Mouse (Mus musculus) heart, embryonic 11.5 days (tissue): ENCODE results near the gene Kif21b. TPM values are rescaled to one million over a fixed set of nuclear protein-coding genes. Genes with fewer than 3 reads are reported as not detected.

Experiments
- ATAC-seq: fragments of 200-750 bp; cut with Nextera tagmentation; replicated peaks from 2 replicates; pipeline ENCODE4 v1.8.0; 2017; ENCODE audit warnings: moderate library complexity; ENCODE audit not compliant: insufficient number of reproducible peaks, low FRiP score, low TSS enrichment
- H3K27ac ChIP-seq: fragments of 300-500 bp; sonication (generic); 2 replicates; pipeline ENCODE4 v1.5.1; 2014; ENCODE audit warnings: mild to moderate bottlenecking, low read depth, low read length
- H3K27me3 ChIP-seq: fragments of 300-500 bp; sonication (generic); 2 replicates; pipeline ENCODE4 v1.6.1; 2014; ENCODE audit warnings: mild to moderate bottlenecking, low read length, mixed read lengths; ENCODE audit not compliant: control insufficient read depth, insufficient read depth
- H3K36me3 ChIP-seq: fragments of 300-500 bp; sonication (generic); 2 replicates; pipeline ENCODE4 v1.6.1; 2014; ENCODE audit warnings: mild to moderate bottlenecking, low read length, moderate library complexity, mixed read lengths; ENCODE audit not compliant: control insufficient read depth, insufficient read depth
- H3K4me1 ChIP-seq: fragments of 300-500 bp; sonication (generic); 2 replicates; pipeline ENCODE4 v1.6.1; 2014; ENCODE audit warnings: low read length; ENCODE audit not compliant: control insufficient read depth, insufficient read depth
- H3K4me2 ChIP-seq: fragments of 300-500 bp; sonication (generic); 2 replicates; pipeline ENCODE4 v1.6.1; 2014; ENCODE audit warnings: mild to moderate bottlenecking, moderate library complexity
- H3K4me3 ChIP-seq: fragments of 300-500 bp; sonication (generic); 2 replicates; pipeline ENCODE4 v1.5.1; 2014; ENCODE audit warnings: low read depth, low read length
- H3K9ac ChIP-seq: fragments of 300-500 bp; sonication (generic); 2 replicates; pipeline ENCODE4 v1.6.1; 2014; ENCODE audit warnings: mild to moderate bottlenecking, low read depth, low read length, moderate library complexity
- H3K9me3 ChIP-seq: fragments of 300-500 bp; sonication (generic); replicated peaks from 2 replicates; pipeline ENCODE4 v1.6.1; 2016; ENCODE audit warnings: low read length; ENCODE audit not compliant: control insufficient read depth
- WGBS: fragments of 180-500 bp; shearing (Covaris S2); extraction: QIAGEN DNeasy Blood & Tissue Kit; methylation state at CpG from one replicate; pipeline ENCODE4 v1.1.7; 2014; ENCODE audit not compliant: insufficient replicate concordance; 5-methylcytosine and 5-hydroxymethylcytosine counted together
- polyA plus RNA-seq: library from polyadenylated mRNA; unstranded; fragments of >200 nt; fragmentation: Nextera tagmentation; extraction: Ambion mirVana; gene quantifications from 2 replicates; pipeline ENCODE4 v1.2.1, GENCODE M21; 2014

Gene Kif21b
- polyA plus RNA-seq, 1 experiment from 2014 or later = 3.9 TPM

DNA sequence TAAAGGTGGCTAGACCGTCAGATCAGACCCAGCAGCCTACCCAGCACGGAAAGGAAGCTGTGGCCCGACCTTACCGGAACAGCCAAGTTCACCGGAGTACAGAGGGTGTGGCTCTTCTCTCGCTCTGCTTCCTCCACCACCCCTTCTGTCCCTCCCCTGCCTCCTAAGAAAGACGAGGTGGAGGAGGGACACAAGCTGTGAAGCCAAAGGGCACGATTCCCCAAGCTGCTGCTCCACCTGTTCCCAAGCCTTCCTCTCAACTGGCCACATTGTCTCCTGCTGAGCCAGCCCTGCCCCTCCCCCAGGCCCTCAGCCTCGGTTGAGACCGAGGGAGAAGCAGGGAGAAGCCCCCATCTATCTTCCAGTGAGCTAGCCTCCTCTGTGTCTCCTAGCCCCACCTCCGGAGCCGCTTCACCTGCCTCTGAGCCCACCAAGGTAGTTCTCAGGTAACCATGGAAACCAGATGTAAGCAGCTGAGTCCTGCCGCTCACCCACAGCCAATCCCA is 43.0 kb downstream of the Kif21b start:
- Histone ChIP-seq H3K9me3 (no peaks in the 10 kb centered on the region), H3K4me2 (peak overlapping the region; percentile 32), H3K27ac (no peak overlapping the region), H3K36me3 (no peaks in the 10 kb centered on the region; the same call in 1 of the 2 replicates), H3K9ac (no peak overlapping the region), H3K4me3 (no peak overlapping the region), H3K4me1 (peaks cover 16% of the 10 kb centered on the region), H3K27me3 (peaks cover 3% of the 10 kb centered on the region; the same call in 1 of the 2 replicates)
- 22% methylated on average over 13 of the region's 13 CpGs for WGBS
- 0 out of 2 replicates have a peak, but pooled peaks have one; percentile 13 for ATAC-seq

DNA sequence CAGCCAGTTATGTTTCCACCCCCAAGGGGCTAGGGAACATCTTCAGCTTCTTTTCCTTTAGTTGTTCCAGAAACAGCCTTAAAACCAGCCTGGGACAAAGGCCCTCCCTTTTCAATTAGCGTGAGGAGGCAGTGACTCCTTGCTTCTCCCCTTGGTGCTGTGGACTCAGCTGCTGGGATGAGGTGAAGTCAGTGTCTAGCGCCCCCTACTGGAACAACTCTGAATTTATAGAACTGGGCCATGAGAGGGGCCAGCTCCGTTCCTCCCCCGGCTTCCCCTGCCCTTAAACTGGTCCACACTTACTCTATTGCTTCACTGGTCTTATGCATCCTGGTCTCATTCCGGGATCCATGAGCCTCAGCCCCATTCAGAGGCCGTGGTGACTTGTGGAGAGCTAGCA is 44.0 kb downstream of the Kif21b start:
- ATAC-seq = no peak
- H3K4me2 ChIP-seq = no peak overlapping the region
- H3K4me1 ChIP-seq = peaks cover 16% of the 10 kb centered on the region
- H3K9ac ChIP-seq = no peak overlapping the region
- no peaks in the 10 kb centered on the region; the same call in 1 of the 2 replicates for H3K36me3 ChIP-seq
- H3K27ac ChIP-seq = no peak overlapping the region
- H3K9me3 ChIP-seq = no peaks in the 10 kb centered on the region
- no peak overlapping the region for H3K4me3 ChIP-seq
- 39% methylated on average over 6 of the region's 6 CpGs for WGBS
- peaks cover 3% of the 10 kb centered on the region; the same call in 1 of the 2 replicates for H3K27me3 ChIP-seq

DNA sequence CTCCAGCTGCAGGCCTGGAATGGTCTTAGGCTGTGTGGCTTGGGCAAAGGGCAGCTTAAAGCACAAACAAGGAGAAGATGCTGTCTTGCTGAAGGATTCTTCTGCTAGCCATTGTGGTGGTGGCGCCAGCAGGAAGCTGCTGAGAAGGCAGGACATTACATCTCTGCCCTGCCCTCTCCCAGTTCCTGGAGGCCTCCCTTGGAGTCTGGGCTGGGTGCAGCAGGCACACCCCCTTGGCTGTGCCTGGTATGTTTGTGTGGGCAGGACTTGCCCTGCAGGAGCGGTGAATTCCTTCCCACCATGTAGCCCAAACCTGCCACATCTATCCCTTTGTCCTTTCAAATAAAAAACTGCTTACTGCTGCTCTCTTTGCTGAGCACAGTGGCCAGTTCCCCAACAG is 45.9 kb downstream of the Kif21b start:
- no peak for ATAC-seq
- H3K36me3 ChIP-seq = no peaks in the 10 kb centered on the region
- H3K4me2 ChIP-seq = no peak overlapping the region
- peaks cover 16% of the 10 kb centered on the region for H3K4me1 ChIP-seq
- peaks cover 3% of the 10 kb centered on the region; the same call in 1 of the 2 replicates for H3K27me3 ChIP-seq
- H3K4me3 ChIP-seq = no peak overlapping the region
- no peaks in the 10 kb centered on the region for H3K9me3 ChIP-seq
- H3K9ac ChIP-seq = no peak overlapping the region
- 67% methylated on average over 2 of the region's 2 CpGs for WGBS
- no peak overlapping the region for H3K27ac ChIP-seq

DNA sequence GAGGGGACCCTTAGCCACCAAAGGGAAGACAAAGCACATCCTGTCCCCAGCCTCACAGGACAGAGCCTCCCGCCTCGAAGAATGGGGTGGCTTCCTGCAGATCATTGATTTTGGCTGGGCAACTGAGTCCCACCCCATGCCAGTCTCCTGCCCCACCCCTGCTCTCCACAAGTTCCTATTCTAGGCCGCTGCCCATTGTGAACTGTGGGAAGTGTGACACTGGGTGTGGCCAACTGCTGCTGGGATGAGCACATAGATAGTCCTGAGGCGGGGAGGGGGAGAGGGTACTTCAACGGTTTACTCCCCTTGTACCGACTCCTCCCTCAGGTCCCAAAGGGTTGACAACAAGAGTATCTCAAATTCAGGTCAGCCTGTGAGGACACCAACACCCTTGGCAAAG is 47.6 kb downstream of the Kif21b start:
- H3K9me3 ChIP-seq = no peaks in the 10 kb centered on the region
- no peak overlapping the region for H3K4me2 ChIP-seq
- H3K4me1 ChIP-seq = peaks cover 7% of the 10 kb centered on the region; the same call in 1 of the 2 replicates
- peaks cover 3% of the 10 kb centered on the region; the same call in 1 of the 2 replicates for H3K27me3 ChIP-seq
- H3K4me3 ChIP-seq = no peak overlapping the region
- no peak overlapping the region for H3K27ac ChIP-seq
- no peak for ATAC-seq
- no peaks in the 10 kb centered on the region for H3K36me3 ChIP-seq
- WGBS = 29% methylated on average over 6 of the region's 6 CpGs
- H3K9ac ChIP-seq = no peak overlapping the region

DNA sequence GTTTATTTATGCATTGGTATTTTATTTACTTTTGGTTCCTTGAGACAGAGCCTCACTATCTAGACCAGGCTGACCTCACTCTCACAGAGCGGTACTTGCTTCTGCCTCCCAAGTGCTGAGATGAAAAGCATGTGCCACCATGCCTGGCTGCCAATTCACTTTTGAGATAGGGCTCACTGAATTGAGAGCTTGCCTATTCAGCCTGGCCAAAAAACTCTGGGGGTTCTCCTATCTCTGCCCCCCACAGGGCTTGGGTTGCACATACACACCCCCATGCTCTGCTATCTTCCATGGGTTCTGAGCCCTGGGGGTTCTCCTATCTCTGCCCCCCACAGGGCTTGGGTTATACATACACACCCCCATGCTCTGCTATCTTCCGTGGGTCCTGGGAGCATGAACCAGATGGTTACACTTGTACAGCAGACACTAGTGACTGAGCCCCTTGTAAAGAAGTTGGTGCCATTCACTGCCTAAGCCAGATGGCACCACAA is 48.4 kb downstream of the Kif21b start:
- Histone ChIP-seq H3K9me3 (no peaks in the 10 kb centered on the region), H3K4me2 (no peak overlapping the region), H3K4me1 (peaks cover 3% of the 10 kb centered on the region; the same call in 1 of the 2 replicates), H3K27me3 (no peaks in the 10 kb centered on the region), H3K4me3 (no peak overlapping the region), H3K27ac (no peak overlapping the region), H3K9ac (no peak overlapping the region), H3K36me3 (no peaks in the 10 kb centered on the region)
- WGBS = 28% methylated on average over 2 of the region's 2 CpGs
- no peak for ATAC-seq

DNA sequence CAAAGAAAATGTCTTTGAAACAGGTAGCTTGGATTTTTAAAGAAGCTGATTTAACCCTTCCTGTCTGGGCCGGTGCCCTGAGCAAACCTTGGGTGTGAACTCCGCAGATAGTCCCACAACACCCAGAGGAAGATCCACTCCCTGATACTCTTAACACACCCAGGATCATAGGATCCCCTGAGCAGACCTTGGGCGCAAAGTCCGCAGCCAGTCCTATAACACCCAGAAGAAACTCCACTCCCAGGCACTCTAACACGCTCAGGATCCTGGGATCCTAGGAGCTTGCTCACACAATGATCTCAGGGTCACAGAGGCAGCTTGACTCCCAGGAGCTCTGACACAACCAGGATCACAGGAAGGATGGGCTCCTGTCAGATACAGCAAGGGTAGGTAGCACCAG is 58.8 kb downstream of the Kif21b start:
- WGBS = 80% methylated on average over 5 of the region's 5 CpGs
- H3K36me3 ChIP-seq = no peaks in the 10 kb centered on the region
- no peaks in the 10 kb centered on the region for H3K27me3 ChIP-seq
- H3K9ac ChIP-seq = no peak overlapping the region
- no peak overlapping the region for H3K27ac ChIP-seq
- H3K4me3 ChIP-seq = no peak overlapping the region
- no peaks in the 10 kb centered on the region for H3K9me3 ChIP-seq
- ATAC-seq = no peak
- no peaks in the 10 kb centered on the region; the same call in 1 of the 2 replicates for H3K4me1 ChIP-seq
- no peak overlapping the region for H3K4me2 ChIP-seq

DNA sequence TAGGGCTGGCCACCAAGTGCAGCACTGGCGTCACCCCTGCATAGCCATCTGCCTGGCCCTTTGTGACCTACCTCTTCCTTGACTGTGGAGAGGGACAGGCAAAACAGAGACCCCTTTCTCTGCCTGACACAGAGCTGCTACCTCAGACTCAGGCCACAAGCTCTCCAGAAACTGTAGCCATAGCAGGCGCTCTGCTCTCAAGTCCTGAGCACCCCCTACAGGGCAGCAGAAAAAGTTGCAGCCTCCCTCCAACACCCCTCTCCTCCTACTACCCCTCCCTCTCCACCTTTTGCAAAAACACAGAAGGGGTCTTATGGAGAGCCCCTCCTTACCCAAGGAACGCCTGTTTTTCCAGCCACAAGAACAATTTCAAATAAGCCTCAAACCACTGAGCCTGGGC is 81.6 kb downstream of the Kif21b start, which contains the start of gene Mroh3:
TSS of gene Mroh3 (minus strand) at position 26 of the 400 bp plus-strand sequence.
- Histone ChIP-seq H3K36me3 (no peaks in the 10 kb centered on the region), H3K27ac (no peak within 1 kb of the TSS), H3K4me3 (no peak within 1 kb of the TSS), H3K27me3 (no peaks in the 10 kb centered on the region), H3K4me2 (no peak within 1 kb of the TSS), H3K9me3 (no peaks in the 10 kb centered on the region), H3K4me1 (no peaks in the 10 kb centered on the region), H3K9ac (no peak within 1 kb of the TSS)
- no peak for ATAC-seq
- WGBS = 32% methylated on average over 3 of the region's 3 CpGs

DNA sequence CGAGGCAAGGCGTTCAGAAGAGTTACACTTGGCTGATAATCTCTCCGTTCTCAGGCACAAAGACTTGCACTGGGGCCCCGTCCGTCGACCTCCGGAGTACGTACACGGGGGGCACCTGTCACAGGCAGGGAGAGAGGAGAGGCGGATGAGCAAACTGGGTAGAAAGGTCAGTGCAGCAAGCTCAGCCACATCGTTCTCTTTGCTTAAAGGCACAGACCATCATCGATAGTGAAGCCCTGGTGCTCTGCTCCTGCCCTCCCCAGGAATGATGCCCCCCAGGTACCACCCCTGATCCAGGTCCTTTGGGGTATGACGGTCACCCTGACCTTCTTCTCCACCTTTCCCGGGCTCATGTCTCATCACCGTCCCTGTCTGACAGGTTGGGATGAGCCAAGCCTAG is 83.1 kb downstream of the Kif21b start:
- WGBS = 82% methylated on average over 15 of the region's 15 CpGs
- H3K9me3 ChIP-seq = no peaks in the 10 kb centered on the region
- H3K27ac ChIP-seq = no peak overlapping the region
- no peaks in the 10 kb centered on the region for H3K36me3 ChIP-seq
- H3K4me3 ChIP-seq = no peak overlapping the region
- no peak for ATAC-seq
- H3K9ac ChIP-seq = no peak overlapping the region
- no peaks in the 10 kb centered on the region for H3K27me3 ChIP-seq
- H3K4me2 ChIP-seq = no peak overlapping the region
- no peaks in the 10 kb centered on the region for H3K4me1 ChIP-seq
